Mouse (Mus musculus): ENCODE results near the gene Iqce. TPM values are rescaled to one million over a fixed set of nuclear protein-coding genes. Genes with fewer than 3 reads are reported as not detected.

Iqce gene
- total and polyA plus RNA-seq, 3 experiments, result 6.4 to 21.2 TPM; not detected in 1

DNA sequence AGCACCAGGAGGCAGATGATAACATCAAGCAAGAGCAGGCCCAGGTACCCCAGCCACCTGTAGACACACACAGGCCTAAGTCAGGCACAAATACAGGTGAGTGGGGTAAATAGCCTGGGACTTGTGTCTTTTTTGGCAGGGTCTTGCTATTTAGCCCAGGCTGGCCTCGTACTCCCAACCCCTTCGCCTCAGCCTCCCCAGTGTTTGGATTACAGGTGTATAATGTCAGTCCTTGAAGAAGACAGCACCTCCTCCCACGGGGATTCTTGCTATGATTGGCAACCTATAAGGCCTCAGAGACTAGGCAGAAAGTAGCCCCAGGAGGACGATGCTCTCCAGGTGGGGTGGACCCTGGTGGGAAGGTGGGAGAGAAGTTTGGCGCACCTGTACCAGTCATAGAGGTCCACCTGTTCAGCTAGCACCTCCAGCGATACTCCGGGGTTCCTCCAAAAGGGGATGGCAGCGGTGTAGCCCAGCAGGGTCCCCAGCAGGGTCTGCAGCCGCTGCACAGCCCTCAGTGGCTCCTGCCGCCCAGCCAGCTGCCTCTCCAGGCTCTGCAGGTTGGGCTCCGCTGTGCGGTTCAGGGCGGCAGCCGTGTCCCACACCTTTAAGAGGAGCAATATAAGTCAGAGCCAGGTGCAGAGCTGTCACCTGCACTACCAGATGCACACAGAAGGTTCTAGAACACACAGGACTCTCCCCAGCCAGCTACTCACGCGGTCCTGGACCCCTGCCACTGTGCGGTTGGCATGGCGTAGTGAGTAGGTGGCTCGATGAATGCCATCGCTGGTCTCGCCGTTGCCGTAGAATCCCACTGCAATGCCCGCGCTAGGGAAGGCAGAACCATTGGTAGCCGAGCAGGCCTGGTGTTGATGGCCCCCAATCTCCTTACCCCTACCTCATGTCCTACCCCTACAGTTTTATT, 67.1 kb downstream of the Iqce start:
- Histone ChIP-seq H3K79me2 (ENCODE audit: control insufficient read depth, insufficient read depth, low read length, poor library complexity) (no peaks in the 10 kb centered on the region), H3K36me3 (ENCODE audit: control insufficient read depth in 1 of 2, insufficient read depth in 2 of 2, low read length in 2 of 2) (no peaks in the 10 kb centered on the region), H3K27ac (ENCODE audit: control insufficient read depth, low read depth, low read length) (no peak overlapping the region), H3K9me3 (replicated peaks; ENCODE audit: insufficient read depth, low read length) (no peaks in the 10 kb centered on the region), H3K4me3 (ENCODE audit: control insufficient read depth in 1 of 2, insufficient read depth in 1 of 2, low read depth in 2 of 2, low read length in 2 of 2) (no peak overlapping the region), H3K27me3 (ENCODE audit: control insufficient read depth in 1 of 2, insufficient read depth in 2 of 2, low read length in 2 of 2) (no peaks in the 10 kb centered on the region), H3K9ac (ENCODE audit: control insufficient read depth, low read depth, low read length, poor library complexity, severe bottlenecking) (no peak overlapping the region), H3K4me1 (ENCODE audit: control insufficient read depth in 1 of 2, insufficient read depth in 2 of 2, low read length in 2 of 2) (no peaks in the 10 kb centered on the region)
- DNase-seq (ENCODE audit: low read depth, low spot score), result no peak
- no peak for TF ChIP-seq NELFE (IDR thresholded peaks at IDR 0.05; ENCODE audit: low read depth, low read length)
- no peak for TF ChIP-seq ELF1 (IDR thresholded peaks at IDR 0.05; ENCODE audit: low read depth, low read length)
- no peak for TF ChIP-seq MYC (IDR thresholded peaks at IDR 0.05; ENCODE audit: low read depth, low read length)
- no peak for TF ChIP-seq GATA1 (IDR thresholded peaks at IDR 0.05; ENCODE audit: low read depth, low read length)
- no peak for TF ChIP-seq MXI1 (IDR thresholded peaks at IDR 0.05; ENCODE audit: low read depth, low read length)
- no peak for TF ChIP-seq EP300 (IDR thresholded peaks at IDR 0.05; ENCODE audit: low read depth in 1 of 2, low read length in 2 of 2)
- TF ChIP-seq MYB (IDR thresholded peaks at IDR 0.05; ENCODE audit: low read depth, low read length), result no peak
- no peak for TF ChIP-seq HCFC1 (IDR thresholded peaks at IDR 0.05; ENCODE audit: low read depth, low read length)
- no peak for TF ChIP-seq MAZ (IDR thresholded peaks at IDR 0.05; ENCODE audit: low read depth, low read length)
- TF ChIP-seq JUND (IDR thresholded peaks at IDR 0.05; ENCODE audit: low read depth, low read length), result no peak
- no peak for TF ChIP-seq TAL1 (IDR thresholded peaks at IDR 0.05; ENCODE audit: low read length)
- TF ChIP-seq RAD21 (IDR thresholded peaks at IDR 0.05; ENCODE audit: low read depth, low read length), result no peak
- TF ChIP-seq KAT2A (conservative IDR thresholded peaks at IDR 0.05; ENCODE audit: low read depth, low read length), result no peak
- no peak for TF ChIP-seq MAX (IDR thresholded peaks at IDR 0.05; ENCODE audit: low read length)
- TF ChIP-seq MAFK (IDR thresholded peaks at IDR 0.05; ENCODE audit: borderline replicate concordance, low read depth, low read length), result no peak
- TF ChIP-seq ZMIZ1 (IDR thresholded peaks at IDR 0.05; ENCODE audit: low read depth, low read length), result no peak
- TF ChIP-seq SMC3 (IDR thresholded peaks at IDR 0.05; ENCODE audit: low read depth, low read length), result no peak
- TF ChIP-seq NRF1 (IDR thresholded peaks at IDR 0.05; ENCODE audit: insufficient read depth, low read depth, low read length, poor library complexity, severe bottlenecking), result no peak
- no peak for TF ChIP-seq BHLHE40 (IDR thresholded peaks at IDR 0.05; ENCODE audit: borderline replicate concordance, low read depth, low read length)

DNA sequence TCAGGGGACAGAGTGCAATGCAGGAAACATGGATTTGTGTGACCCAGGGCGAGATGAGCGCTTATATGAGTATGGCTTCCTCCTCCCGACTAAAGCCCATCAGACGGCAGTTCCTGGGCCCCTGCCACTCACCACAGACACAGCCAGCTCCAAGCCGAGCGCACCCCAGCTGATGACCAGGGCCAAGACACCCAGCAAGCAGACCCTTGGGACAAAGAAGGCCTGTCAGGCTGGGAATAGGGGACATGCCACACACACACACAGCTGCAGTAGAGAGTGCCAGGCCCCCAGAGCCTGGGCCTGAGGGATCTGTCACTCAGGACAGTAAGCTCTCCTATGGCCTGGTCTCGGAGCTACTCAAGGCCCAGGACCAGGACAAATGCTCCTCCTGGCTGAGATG, 68.7 kb downstream of the Iqce start:
- Histone ChIP-seq H3K36me3 (ENCODE audit: control insufficient read depth in 1 of 2, insufficient read depth in 2 of 2, low read length in 2 of 2) (no peaks in the 10 kb centered on the region), H3K27me3 (ENCODE audit: control insufficient read depth in 1 of 2, insufficient read depth in 2 of 2, low read length in 2 of 2) (no peaks in the 10 kb centered on the region), H3K4me1 (ENCODE audit: control insufficient read depth in 1 of 2, insufficient read depth in 2 of 2, low read length in 2 of 2) (no peaks in the 10 kb centered on the region), H3K4me3 (ENCODE audit: control insufficient read depth in 1 of 2, insufficient read depth in 1 of 2, low read depth in 2 of 2, low read length in 2 of 2) (no peak overlapping the region), H3K9ac (ENCODE audit: control insufficient read depth, low read depth, low read length, poor library complexity, severe bottlenecking) (no peak overlapping the region), H3K27ac (ENCODE audit: control insufficient read depth, low read depth, low read length) (no peak overlapping the region), H3K9me3 (replicated peaks; ENCODE audit: insufficient read depth, low read length) (no peaks in the 10 kb centered on the region), H3K79me2 (ENCODE audit: control insufficient read depth, insufficient read depth, low read length, poor library complexity) (no peaks in the 10 kb centered on the region)
- no peak for DNase-seq (ENCODE audit: low read depth, low spot score)
- TF ChIP-seq GABPA (IDR thresholded peaks at IDR 0.05; ENCODE audit: low read depth, low read length), result no peak
- TF ChIP-seq USF2 (IDR thresholded peaks at IDR 0.05; ENCODE audit: borderline replicate concordance in 1 of 2, insufficient read depth in 1 of 2, low read depth in 1 of 2, low read length in 2 of 2), result no peak

All from MEL (cell line).